Mouse (Mus musculus): ENCODE measurements around the gene Gaa.
"Not testable (repeated sequence)": the region's sequence is repeated elsewhere in the genome, so short reads cannot be mapped to it uniquely, and the experiment has no call there.

Gene Gaa

DNA sequence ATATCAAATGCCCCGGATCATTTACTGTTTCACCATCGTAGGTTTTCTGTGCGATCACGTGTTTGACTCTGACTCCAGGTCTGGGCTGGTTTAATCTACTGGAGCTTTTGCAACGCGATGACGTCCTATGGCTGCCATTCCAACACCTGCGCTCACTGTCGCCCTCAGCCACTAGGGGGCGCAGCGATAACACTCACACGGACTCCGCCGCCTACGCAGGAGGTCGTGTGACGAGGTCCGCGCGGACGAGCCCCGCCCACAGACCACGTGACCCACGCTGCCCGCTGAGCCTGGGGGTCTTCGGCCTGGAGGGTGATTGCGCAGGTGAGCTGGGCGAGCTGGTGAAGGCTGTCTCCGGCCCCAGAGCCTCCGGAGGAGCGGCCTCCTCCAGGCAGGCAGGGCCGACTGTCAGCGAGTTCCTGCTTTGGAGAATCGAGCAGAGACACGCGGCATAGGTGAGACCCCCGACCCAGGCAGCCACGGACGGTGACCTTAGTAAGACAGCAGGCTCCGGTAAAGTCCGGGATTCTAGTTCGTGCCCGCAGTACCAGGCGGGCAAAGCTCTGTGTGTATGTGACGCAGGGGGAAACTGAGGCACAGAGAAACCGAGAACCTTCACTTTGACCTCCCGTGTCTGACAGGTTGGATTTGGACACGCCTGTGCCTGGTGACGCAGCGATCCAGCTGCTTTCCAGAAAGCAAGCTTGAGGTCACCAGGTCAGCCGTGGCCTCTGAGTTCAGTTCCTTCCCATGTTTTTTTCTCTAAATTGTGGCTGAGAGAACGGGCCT lies at the start of gene Gaa:
Gene Gaa, plus strand, starts transcription at position 120 of the 789 bp plus-strand sequence.
- peak; percentile 98 for DNase-seq (ENCODE audit: low spot score)

DNA sequence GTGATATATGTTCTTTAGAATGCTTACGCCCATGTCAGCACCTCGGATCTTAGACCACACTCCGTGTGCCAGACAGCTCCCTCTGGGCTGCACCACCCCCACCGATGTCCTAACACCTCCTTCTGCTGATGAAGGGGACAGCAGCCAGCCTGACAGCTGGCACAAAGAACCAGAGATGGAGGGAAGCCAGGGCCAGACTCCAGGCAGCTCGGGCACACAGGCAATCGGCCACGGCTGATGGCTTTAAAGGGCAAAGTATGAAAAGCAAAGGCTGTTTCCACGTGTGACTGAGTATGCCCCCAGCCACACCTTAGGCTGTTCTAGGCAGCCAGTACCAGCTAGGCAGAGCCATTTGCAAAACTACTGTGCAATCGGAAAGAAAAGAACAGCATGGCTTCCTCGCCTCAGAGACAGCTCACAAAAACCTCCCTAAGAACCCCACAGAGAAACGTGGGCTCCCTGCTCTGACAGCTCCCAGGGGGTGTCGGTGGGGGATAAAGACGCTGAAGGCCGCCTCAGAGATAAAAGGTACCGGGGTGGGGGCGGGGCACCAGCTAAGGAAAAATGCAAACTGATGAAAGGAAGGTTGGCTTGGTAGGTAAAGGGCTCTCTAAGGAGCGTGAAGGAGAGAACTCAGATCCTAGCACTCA lies 47.7 kb upstream of the Gaa start:
- DNase-seq (ENCODE audit: low spot score) = no peak

DNA sequence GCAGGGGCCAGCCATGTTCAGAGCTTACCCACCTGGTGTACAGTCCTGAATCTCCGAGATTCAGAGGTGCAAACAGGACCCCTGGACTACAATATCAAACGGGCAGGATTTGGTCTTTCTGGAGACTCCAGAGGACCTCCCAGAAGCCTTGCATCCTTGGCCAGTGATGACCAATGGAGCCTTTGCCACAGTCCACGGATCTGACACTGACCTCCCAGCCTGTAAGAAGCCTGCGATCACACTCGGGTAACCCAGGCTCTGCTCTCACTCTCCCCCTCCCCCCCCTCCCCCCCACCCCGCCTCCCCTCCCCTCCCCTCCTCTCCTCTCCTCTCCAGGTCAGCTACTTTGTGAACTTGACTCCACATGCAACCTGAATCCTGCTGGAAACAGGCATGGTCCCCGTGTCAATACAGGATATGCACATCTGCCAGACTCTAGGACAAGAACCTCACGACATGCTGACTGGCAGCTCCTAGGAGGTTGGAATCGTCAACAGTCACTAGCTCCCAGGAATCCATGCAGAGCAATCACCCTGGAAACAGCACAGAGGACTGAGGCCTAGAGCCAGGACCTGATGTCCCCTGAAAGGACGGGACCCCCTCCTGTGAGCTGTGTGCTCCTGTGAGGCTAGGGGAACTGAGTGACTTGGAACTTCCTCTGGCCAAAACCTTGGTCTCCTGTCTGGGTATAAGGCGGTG lies 45.7 kb upstream of the Gaa start:
- DNase-seq (ENCODE audit: low spot score) = no peak

DNA sequence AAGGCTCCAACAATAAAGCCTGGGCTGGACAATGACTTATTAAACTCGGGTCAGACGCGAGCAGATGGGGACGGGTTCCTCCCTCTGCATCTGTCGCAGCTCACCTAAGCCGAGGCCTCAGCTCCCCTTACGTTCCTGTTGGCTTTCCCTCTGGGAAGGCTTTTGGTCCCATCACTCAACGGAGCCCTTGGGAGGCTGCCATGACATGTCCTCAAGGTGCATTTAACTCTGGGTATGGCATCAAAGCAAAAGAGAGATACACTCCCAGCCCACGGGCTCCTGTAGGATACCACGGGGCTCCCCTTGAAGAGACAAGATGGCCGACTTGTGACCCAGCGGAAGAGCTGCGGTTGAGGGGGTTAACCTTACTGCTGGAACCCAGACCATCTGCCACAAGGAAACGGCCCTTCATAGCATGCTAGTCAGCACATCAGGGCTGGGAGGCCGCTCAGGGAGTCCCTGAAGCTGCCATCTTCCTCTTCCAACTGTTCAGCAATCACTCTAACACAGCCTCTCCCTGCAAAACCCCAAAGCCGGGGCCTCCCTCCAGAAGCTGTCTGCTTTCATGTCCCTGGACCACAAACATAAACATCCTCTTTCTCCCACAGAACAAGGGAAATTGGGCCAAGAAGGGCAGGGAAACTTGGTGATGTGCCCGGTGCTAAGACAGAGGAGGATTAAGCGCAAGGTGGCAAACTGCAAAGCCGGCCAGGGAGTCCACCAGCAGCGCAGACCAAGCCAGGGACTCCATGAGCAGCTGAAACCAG lies 44.4 kb upstream of the Gaa start:
- no peak for DNase-seq (ENCODE audit: low spot score)

DNA sequence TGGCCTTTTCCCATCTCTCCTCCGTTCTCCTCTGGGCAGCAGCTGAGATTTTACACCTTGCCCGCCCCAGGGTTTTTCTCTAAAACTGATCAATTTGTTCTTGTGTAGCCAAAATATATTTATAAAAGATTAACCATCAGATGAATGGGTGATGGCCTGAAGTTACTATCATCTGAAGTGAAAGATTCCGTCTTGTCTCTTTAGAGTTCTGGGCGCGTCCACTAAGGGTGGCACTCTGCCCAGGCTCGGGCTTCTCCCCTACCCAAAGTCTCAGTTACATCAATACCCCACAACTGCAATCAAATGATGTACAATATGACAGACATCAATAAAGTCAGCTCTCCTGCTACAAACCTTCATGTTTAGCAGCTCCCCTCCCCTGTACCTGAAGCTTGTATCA lies 42.8 kb upstream of the Gaa start:
- no peak for DNase-seq (ENCODE audit: low spot score)

DNA sequence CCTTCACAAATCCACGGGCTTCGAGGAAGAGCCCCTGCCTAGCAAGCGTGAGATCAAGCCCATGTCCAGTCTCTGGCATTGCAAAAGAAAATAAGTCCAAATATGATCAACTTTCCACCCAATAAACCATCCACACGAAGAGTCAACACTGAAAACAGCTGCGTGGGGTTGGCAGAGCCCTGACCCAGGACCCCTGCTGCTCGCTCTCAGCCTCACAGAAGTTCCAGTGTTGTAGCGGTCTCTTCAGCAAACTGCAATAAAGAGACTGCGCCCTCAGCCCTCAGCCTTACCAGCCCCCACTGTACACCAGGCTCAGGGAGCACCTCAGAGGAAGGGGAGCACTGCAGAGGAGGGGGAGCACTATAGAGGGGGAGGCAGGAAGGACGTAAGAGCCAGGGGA lies 42.1 kb upstream of the Gaa start:
- DNase-seq (ENCODE audit: low spot score) = no peak

DNA sequence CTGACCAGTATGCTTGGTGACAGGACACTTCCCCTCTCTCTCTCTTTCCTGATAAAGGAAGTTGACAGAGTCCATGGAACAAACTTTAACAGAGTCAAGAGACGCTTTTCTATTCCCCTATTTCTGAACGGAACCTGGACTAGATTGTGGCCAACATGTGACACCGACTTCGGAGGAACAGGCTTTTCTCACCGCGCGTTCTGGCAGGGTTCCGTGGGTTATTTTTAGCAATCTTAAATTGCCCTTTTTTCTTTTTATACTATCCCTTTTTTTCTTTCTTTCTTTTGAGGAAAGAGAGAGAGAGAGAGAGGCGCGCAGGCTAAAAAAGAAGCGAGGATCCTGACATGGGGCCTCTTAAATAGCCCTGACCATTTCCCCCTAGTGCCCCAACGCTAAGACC lies 40.1 kb upstream of the Gaa start:
- DNase-seq (ENCODE audit: low spot score) = no peak

DNA sequence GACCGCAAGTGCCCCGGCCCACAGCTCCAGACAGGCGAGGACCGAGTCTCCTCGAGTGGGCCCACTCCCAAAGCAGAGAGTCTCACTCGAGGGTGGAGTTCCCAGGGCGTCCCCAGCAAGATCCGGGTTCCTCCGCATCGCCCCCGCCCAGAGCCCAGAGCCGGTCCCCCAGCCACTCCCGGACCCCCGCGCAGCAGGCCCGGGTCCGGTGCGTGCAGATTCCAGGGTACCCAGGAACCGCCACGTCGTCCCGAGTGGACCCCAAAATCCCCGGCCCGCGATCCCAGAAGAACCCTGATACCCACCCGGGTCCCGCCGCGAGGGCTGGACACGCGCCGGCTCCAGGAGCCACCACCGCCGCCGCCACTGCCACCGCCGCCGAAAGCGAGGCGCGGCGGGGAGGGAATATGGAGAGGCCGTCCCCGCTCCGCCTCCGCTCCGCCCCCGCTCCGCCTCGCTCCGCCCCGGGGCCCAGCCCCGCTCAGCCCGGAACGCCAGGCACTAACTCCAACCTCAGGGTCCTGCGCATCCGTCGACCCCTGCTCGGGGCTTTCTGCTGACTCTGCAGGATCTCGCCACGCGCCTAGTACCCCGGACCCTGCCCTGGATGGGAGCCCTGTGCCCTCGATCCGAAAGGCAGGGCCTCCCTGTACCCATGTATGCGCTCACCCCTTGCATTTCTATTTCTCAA lies 39.5 kb upstream of the Gaa start, which contains the start of the genes Tbc1d16 and Ccdc40:
Gene Tbc1d16, minus strand, starts transcription at position 409 of the 691 bp plus-strand sequence.
Gene Ccdc40, plus strand, starts transcription at position 482 of the 691 bp plus-strand sequence.
- peak; percentile 76 for DNase-seq (ENCODE audit: low spot score)

DNA sequence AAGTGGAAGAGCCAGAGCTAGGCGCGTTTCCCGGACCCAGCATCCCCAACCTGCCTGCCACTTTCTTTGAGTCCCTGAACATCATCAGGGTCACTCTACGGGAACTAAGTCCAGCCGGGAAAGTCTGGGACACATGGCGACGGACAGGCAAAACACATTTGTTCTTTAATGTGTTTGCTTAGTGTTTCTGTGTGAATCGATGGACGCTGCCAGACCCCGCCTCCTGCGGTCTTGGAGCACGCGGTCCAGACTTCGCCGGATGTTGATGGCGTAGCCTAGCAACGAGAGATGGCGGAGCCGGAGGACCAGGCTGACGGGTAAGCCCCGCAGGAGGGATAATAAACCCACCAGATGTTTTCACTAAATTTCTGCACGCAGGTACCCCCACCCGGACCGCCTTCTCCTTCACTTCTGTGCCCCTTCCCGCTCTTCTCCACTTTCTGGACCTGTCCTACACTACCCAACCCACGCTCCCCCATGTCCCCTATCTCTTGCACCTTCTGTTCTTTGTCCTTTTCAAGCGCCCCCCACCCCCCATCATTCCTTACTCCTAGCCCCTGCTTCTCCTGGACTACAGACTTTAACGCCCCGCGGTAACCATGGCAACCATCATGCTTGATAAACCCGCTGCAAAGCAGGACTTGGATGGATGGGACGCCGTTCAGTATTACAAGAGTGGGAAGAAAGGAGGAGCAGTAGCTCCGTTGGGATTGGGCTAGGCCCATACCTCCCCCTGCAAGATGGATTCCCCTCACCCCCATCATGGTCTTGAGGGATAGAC lies 38.7 kb upstream of the Gaa start:
- DNase-seq (ENCODE audit: low spot score) = peak; percentile 63

DNA sequence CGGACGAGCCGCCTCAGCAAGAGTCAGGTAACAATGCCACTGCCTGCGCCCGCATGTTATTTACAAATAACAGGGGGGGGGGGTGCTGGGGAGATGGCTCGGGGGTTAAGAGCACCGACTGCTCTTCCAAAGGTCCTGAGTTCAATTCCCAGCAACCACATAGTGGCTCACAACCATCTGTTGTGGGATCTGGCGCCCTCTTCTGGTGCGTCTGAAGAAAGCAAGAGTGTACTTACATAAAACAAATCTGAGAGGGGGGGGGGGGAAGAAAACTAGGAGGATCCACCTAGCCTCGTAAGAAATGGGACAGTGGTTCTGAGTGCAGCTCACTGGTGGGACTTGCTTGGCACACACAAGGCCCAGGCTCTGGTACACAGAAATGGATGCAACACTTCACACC lies 32.9 kb upstream of the Gaa start:
- DNase-seq (ENCODE audit: low spot score) = no peak

DNA sequence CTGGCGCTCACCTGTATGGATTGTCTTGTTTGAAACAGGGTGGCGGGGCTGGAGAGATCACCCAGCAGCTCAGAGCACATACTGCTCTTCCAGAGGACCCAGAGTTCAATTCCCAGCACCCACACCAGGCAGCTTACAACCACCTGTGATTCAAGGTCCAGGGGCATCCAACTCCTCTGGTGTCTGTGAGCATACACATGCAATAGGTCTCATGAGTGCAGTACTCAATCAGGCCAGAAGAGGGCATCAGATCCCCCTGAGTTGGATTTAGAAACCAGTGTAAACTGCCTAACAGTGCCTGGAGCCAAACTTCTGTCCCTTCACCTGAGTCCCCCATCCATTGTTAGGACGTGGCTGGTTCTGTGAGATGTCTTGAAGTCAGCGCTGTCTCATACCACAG lies 32.1 kb upstream of the Gaa start:
- DNase-seq (ENCODE audit: low spot score) = no peak

DNA sequence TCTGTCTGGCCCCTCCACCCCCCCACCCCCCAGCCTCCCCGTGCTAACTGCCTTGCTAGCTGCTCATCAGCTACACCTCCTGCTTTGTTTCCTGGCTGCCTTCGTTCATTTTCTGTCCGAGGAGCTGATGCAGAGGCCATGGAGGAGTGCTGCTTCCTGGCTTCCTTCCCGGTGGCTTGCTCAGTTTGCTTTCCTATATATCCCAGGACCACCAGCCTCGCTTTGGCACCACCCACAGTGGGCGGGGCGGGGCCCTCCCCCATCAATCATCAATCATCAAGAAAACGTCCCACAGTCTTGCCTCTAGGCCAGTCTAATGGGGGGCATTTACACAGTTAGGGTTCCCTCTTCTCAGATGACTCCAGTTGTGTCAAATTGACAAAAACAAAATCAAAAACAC lies 31.3 kb upstream of the Gaa start:
- no peak for DNase-seq (ENCODE audit: low spot score)

DNA sequence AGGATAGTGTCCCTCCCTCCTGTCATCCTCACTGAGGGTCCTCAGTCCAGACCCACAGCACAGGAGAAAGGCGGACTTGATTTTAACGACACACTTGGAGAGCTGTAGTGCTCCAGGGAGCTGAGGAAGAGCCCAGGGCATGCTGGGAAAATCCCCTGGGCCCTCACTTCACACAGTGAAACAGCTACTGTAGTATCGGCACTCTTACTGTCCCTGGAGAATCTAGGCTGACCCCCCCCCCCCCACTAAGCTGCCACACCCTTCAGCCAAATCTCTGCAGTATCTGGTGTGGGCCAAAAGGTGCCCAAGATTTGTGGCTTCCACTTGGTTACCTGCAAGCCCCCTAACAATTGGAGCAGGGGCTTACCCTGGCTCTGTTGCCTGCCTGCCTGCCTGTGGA lies 30.7 kb upstream of the Gaa start:
- no peak for DNase-seq (ENCODE audit: low spot score)

DNA sequence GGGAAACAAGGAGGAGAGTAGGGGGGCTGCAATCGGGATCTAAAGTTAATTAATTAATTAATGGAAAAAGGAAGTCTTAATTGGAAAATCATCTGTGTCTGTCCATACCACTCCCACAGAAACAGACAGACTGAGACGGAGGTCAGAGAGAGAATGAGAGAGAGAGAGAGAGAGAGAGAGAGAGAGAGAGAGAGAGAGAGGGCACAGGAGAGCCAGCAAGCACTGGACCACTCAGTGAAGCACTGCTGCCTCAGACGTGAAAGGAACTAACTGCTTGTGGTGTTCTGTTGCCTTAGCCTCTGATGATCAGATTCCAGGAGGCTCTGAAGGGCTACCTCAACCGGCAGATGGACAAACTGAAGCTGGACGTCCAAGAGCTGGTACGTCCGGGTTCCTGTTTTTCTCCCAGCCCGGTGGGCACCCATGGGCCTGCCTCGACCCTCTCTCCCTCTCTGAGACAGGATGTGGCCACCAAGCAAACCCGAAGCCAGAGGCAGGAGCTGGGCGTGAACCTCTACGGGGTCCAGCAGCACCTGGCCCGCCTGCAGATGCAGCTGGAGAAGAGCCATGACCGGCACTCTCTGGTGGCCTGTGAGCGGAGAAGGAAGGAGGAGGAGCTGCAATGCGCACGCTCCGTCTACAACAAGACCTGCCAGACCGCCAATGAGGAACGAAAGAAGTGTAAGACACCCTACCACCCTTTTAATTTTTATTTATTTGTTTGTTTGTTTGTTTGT lies 30.0 kb upstream of the Gaa start:
- DNase-seq (ENCODE audit: low spot score) = no peak

DNA sequence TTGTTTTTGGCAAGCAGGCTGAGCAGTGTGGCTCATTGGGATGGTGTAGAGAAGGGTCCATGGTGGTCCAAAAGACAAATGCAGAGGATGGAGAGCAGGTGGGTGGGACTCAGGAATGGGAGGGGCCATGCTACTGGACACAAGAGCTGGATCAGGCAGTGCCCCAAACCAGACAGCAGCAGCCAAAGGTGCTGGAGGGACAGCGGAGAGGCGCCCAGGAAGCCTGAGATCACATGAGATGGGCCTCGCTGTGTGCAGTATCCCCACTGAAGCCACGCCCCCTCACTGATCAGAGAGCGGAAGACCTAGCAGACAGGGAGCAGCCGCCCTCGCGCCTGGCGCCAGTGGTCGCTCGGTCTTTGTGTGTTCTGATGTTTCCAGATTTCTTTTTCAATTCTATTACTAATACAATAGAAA lies 29.4 kb upstream of the Gaa start:
- no peak for DNase-seq (ENCODE audit: low spot score)

DNA sequence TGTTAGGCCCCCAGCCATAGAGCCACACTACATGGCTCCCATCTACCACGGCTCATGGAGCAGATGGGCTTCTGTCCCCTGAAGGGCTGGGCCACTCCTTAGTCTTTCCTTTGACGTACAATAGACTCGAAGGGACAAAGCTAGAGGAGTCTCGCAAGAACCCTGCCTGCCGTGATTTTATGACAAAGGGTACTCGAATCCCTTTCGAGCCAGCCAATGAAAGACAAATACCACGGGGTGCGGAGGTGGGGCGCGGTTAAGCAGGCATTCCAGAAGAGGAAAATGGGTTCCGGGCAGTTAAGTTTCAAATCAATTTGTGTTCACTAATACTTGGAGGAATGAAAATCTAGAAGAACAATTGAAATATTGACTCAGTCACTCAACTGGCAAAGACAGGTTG lies 28.2 kb upstream of the Gaa start:
- DNase-seq (ENCODE audit: low spot score) = no peak

DNA sequence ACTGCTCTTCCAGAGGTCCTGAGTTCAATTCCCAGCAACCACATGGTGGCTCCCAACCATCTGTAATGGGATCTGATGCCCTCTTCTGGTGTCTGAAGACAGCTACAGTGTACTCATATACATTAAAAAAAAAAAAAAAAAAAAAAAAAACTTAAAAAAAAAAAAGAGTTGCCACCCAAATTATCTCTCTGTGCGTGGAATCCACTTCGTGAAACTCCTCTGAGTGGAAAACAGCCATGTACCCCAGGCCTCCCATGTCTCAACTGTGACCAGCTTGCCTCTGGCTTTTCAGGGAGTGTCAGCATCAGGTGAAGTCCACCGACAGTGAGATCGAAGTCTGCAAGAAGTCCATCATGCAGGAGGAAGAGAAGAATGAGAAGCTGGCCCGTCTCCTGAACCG lies 22.1 kb upstream of the Gaa start:
- DNase-seq (ENCODE audit: low spot score) = not testable (repeated sequence)

DNA sequence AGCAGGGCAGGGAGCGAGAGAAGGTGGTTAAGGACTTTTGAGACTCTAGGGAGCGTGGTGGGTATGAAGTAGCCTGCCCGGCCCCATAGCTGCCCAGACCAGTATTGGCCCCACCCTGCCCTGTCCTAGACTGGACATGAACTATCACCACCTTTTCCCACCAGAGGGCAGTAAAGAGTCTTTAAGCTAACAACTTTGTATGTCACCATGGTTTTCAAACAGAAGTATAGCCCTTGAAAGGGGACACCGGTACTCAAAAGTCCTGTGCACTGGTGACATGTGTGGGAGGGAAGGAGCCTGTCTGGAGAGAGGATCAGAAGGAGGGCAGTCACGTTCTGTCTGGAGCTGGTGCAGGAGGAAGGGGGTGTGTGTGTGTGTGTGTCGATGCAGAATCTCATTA lies 18.7 kb upstream of the Gaa start:
- DNase-seq (ENCODE audit: low spot score) = peak; percentile 64

DNA sequence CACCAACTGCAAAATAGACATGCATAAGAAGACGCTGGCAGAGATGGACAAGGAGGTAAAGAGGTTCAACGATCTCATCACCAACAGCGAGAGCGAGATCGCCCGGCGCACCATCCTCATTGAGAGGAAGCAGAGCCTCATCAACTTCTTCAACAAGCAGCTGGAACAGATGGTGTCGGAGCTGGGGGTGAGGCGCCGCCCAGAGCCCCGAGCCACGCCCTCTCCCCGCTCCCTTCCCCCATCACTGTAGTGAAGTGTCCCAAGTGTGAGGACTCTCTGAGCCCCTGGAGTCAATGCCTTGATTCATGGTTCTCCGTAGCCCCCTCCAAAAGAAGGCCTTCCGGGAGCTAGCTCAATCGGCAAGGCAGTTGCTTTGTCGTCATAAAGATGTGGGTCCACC lies 16.7 kb upstream of the Gaa start:
- no peak for DNase-seq (ENCODE audit: low spot score)

DNA sequence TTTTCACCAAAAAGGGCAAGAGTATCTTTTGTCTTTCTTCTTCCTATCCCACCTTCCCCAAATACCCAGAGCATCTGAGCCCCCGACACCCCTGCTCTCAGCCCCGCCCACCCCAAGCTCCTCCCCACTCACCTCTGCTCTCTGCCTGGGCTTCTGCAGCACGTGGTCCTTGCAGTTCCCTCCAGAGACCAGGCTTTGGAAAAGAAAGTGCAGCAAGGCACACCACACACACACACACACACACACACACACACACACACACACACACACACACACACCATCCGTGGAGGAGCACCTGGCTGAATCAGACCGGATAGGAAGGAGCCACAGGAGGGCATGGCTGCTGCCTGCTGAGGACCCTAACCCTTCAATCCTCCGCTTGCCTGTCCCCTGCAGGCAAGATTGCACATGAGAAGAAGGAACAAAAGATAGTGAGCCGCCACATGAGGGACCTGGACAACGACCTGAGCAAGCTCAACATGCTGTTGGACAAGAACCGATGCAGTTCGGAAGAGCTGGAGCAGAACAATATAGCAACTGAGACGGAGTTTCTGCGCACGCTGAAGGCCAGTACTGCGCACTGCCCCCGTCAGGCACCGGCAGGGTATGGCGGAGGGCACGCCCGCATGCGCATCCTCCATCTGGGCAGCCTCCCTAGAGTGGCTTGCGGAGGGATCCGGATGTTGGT lies 14.7 kb upstream of the Gaa start:
- DNase-seq (ENCODE audit: low spot score) = no peak
